Comparison of ENCODE assay signal across 17 mouse cellular contexts in the genomic region with DNA sequence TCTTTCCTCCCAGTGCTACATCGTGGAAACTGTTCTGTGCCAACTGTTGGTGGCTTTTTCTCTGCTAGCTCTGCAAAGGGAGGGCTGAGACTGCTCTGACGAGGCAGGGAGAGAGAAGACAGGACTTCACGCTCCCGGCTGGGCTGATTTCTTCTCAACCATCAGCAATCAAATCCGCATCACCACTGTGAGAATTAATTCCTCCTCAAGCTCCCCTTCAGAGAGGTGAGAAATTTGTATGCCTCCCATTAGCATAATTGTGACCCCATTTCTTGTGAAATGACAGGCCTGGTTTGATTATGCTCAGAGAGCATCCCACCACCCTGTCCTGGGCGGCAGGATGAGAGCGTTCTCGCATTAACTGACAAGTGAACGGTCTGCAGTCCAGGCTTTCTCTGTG.
DNase-seq lines count a peak whose midpoint lies in the region; ATAC-seq lines count a peak whose summit lies in the region.
"Had no signal": no experiment of that assay in that cellular context is flagged by ENCODE, and none has a peak within 500 bp of the region (broad histone marks: within the 10 kb centered on the region; RNA-seq: fewer than 3 reads in every experiment).

No protein-coding gene starts in this region.

- peaks cover 52% of the 10 kb centered on the region for H3K4me1 ChIP-seq in heart, embryonic 15.5 days (replicated peaks)
- H3K4me1 ChIP-seq in midbrain, embryonic 15.5 days, result peaks cover 18% of the 10 kb centered on the region
- no peaks in the 10 kb centered on the region for H3K4me1 ChIP-seq in midbrain, embryonic 11.5 days (ENCODE audit: control insufficient read depth, insufficient read depth, low read length)
- peaks cover 29% of the 10 kb centered on the region for H3K4me1 ChIP-seq in forebrain, embryonic 16.5 days (replicated peaks; ENCODE audit: control insufficient read depth, insufficient read depth, low read length)
- H3K4me1 ChIP-seq: megakaryocyte, embryonic 14.5 days had no signal

- peak overlapping the region; percentile 84; the same call in 1 of the 2 replicates for H3K27ac ChIP-seq in heart, embryonic 15.5 days
- 0 out of 2 replicates have a peak overlapping the region, but pooled peaks have one; percentile 14 for H3K27ac ChIP-seq in midbrain, embryonic 15.5 days
- no peak overlapping the region for H3K27ac ChIP-seq in midbrain, embryonic 11.5 days (ENCODE audit: low read depth, low read length)
- H3K27ac ChIP-seq in forebrain, embryonic 16.5 days (ENCODE audit: low read length), result no peak overlapping the region
- H3K27ac ChIP-seq: embryonic facial prominence, embryonic 10.5 days; hindbrain, embryonic 12.5 days; left cerebral cortex, adult 2 months had no signal

- no peaks in the 10 kb centered on the region for H3K36me3 ChIP-seq in heart, embryonic 15.5 days
- no peaks in the 10 kb centered on the region for H3K36me3 ChIP-seq in midbrain, embryonic 15.5 days (replicated peaks)
- H3K36me3 ChIP-seq in midbrain, embryonic 11.5 days (ENCODE audit: control insufficient read depth, insufficient read depth, low read length), result no peaks in the 10 kb centered on the region; the same call in 1 of the 2 replicates
- H3K36me3 ChIP-seq in forebrain, embryonic 16.5 days (ENCODE audit: control insufficient read depth, insufficient read depth), result no peaks in the 10 kb centered on the region
- H3K36me3 ChIP-seq: embryonic facial prominence, embryonic 10.5 days; hindbrain, embryonic 12.5 days; limb, embryonic 10.5 days had no signal

- H3K27me3 ChIP-seq in heart, embryonic 15.5 days, result no peaks in the 10 kb centered on the region
- H3K27me3 ChIP-seq in midbrain, embryonic 15.5 days (replicated peaks), result no peaks in the 10 kb centered on the region
- H3K27me3 ChIP-seq in midbrain, embryonic 11.5 days (ENCODE audit: control insufficient read depth, insufficient read depth, low read length), result no peaks in the 10 kb centered on the region
- H3K27me3 ChIP-seq in forebrain, embryonic 16.5 days (replicated peaks; ENCODE audit: control insufficient read depth, insufficient read depth, low read length), result no peaks in the 10 kb centered on the region
- H3K27me3 ChIP-seq: hindbrain, embryonic 12.5 days had no signal

- no peak overlapping the region for H3K9ac ChIP-seq in heart, embryonic 15.5 days
- H3K9ac ChIP-seq in midbrain, embryonic 15.5 days, result no peak overlapping the region
- no peak overlapping the region for H3K9ac ChIP-seq in midbrain, embryonic 11.5 days (ENCODE audit: low read length)
- H3K9ac ChIP-seq in forebrain, embryonic 16.5 days (replicated peaks; ENCODE audit: low read depth, low read length), result 0 out of 2 replicates have a peak overlapping the region, but pooled peaks have one; percentile 16
- H3K9ac ChIP-seq: hindbrain, embryonic 12.5 days; liver, postnatal 0 days had no signal

- no peak overlapping the region for H3K4me2 ChIP-seq in heart, embryonic 15.5 days
- no peak overlapping the region for H3K4me2 ChIP-seq in midbrain, embryonic 15.5 days
- H3K4me2 ChIP-seq in midbrain, embryonic 11.5 days, result no peak overlapping the region
- H3K4me2 ChIP-seq in forebrain, embryonic 16.5 days (ENCODE audit: low read length), result no peak overlapping the region
- H3K4me2 ChIP-seq: hindbrain, embryonic 12.5 days had no signal

- no peaks in the 10 kb centered on the region for H3K9me3 ChIP-seq in heart, embryonic 15.5 days (replicated peaks)
- H3K9me3 ChIP-seq in midbrain, embryonic 15.5 days, result no peaks in the 10 kb centered on the region
- no peaks in the 10 kb centered on the region for H3K9me3 ChIP-seq in midbrain, embryonic 11.5 days (ENCODE audit: control insufficient read depth, low read length)
- H3K9me3 ChIP-seq in forebrain, embryonic 16.5 days (ENCODE audit: control insufficient read depth, low read length), result no peaks in the 10 kb centered on the region
- H3K9me3 ChIP-seq: embryonic facial prominence, embryonic 10.5 days; hindbrain, embryonic 12.5 days; limb, embryonic 10.5 days; megakaryocyte, embryonic 14.5 days had no signal

- 69% methylated on average over 9 of the region's 9 CpGs for WGBS in heart, embryonic 15.5 days
- 60% methylated on average over 9 of the region's 9 CpGs for WGBS in midbrain, embryonic 15.5 days
- WGBS in midbrain, embryonic 11.5 days, result 79% methylated on average over 9 of the region's 9 CpGs
- WGBS in forebrain, embryonic 16.5 days, result 40% methylated on average over 9 of the region's 9 CpGs

- no peak for ATAC-seq in heart, embryonic 15.5 days (replicated peaks; ENCODE audit: insufficient number of reproducible peaks, insufficient read depth, low FRiP score, low read depth)
- ATAC-seq in midbrain, embryonic 15.5 days (replicated peaks), result no peak
- ATAC-seq in midbrain, embryonic 11.5 days (ENCODE audit: low FRiP score), result no peak
- 0 out of 2 replicates have a peak, but pooled peaks have one; percentile 24 for ATAC-seq in forebrain, embryonic 16.5 days
- ATAC-seq: inflammation-experienced regulatory T-cells, adult 6 months; liver, postnatal 0 days had no signal

- DNase-seq in heart, adult 11 months, result no peak
- DNase-seq in midbrain, embryonic 11.5 days (ENCODE audit: low spot score, missing footprints), result no peak
- DNase-seq in spleen, adult 12 weeks (ENCODE audit: low spot score), result no peak
- no peak for DNase-seq in adrenal gland, postnatal 36 days
- DNase-seq: cerebellum, adult 8-10 months; kidney, postnatal 36 days; liver, postnatal 0 days; lung, postnatal 14 days had no signal

- no peak overlapping the region for H3K4me3 ChIP-seq in heart, embryonic 15.5 days
- H3K4me3 ChIP-seq in midbrain, embryonic 15.5 days, result no peak overlapping the region
- H3K4me3 ChIP-seq in midbrain, embryonic 11.5 days (ENCODE audit: low read depth, low read length), result no peak overlapping the region
- no peak overlapping the region for H3K4me3 ChIP-seq in forebrain, embryonic 16.5 days (replicated peaks; ENCODE audit: low read length)
- H3K4me3 ChIP-seq: embryonic facial prominence, embryonic 10.5 days; hindbrain, embryonic 12.5 days; left cerebral cortex, adult 2 months; limb, embryonic 10.5 days; megakaryocyte, embryonic 14.5 days had no signal

Comparison
In these comparisons a context has a peak if more than half of its experiments do, and no peak if none do; other contexts are left out.
1. H3K27ac ChIP-seq: peak in heart, embryonic 15.5 days (single experiment) and midbrain, embryonic 15.5 days (single experiment); none in midbrain, embryonic 11.5 days (single experiment) and forebrain, embryonic 16.5 days (single experiment).